Mouse (Mus musculus) erythroblast, adult 5-6 weeks (primary cell): Measurements from ENCODE around the gene Gm49661. TPM values are rescaled to one million over a fixed set of nuclear protein-coding genes. Genes with fewer than 3 reads are reported as not detected.

Experiments used
- ATAC-seq: replicated peaks from 2 replicates; pipeline ENCODE4 v1.8.0; 2016; ENCODE audit warnings: moderate number of reproducible peaks, mild to moderate bottlenecking, moderate TSS enrichment, inconsistent platforms; ENCODE audit not compliant: poor library complexity, low FRiP score, severe bottlenecking
- total RNA-seq, 2 experiments: library from RNA; stranded (forward) in 1 of 2; stranded (reverse) in 1 of 2; fragments of 150-400 nt in 1 of 2; fragments of 200-764, 138-1000 nt in 1 of 2; gene quantifications; 2 replicates each; pipeline versions ENCODE4 v1.2.3 to v1.2.4; 2015 to 2017; ENCODE audit warnings: low replicate concordance in 2 of 2

Gm49661 gene
- total RNA-seq, 2 experiments from 2014 or later: not detected

DNA sequence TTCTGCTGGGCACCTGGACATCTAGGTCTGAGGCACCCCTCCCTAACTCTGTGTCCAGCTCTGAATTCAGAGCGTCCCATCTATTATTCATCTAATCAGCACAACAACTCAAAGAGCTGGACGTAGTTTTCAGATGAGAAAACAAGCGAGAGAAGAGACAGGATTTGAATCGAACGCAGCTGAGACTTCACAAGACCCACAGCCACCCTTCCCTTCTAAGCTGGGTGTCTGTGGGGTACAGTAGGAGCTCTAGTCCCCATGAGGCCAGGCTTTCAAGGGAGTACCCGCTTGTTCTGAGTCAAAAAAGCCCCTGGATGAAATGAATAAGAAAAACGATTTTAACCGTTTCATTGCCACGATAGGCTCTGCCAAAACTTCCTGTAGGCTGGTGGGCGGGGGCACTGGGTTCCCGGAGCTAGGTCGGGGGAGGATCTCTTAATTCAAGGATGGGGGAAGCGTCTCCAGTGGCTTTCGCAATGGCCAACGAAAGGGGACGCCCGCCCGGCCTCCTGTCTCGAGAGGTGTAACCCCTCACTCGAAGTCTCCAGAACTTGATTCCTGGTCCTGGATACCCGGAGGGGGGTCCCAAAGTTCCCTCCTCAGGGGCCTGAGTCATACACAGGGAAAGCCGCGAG, 15.9 kb upstream of the Gm49661 start:
- no peak for ATAC-seq

DNA sequence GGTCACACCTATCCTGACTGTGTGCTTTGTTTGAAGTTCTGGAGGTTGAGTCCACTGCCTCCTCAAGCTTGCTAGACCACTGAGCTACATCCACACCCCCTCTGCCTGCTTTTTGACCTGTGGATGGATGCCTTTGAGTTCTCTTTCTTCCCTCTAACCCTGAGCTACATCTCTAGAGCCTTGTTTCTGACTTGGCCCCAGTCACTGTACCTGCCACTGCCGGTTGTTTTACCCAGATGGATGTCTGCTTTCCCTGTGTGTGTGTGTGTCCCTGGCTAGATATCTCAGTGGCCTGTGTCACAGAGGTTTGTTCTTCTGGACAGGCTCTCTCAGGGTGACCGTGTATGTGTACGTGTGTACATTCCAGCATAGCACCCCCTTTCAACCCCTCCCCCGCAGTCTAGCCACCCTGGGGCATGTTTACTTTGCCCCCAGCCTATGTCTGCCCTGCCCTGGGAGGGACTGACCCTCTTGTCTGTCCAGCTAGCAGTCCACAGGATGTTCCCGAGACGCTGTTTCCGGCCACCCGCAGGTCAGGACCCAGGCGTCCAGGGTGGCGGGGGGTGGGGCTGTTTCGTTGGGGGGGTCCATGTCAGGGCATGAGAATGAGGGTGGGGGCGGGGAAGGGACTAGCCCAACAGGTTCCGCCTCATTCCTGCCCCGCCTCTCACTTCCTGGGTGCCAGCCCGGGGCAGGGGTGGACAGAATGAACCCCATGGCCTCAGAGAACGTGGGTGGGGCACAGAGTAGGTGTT, 15.2 kb upstream of the Gm49661 start:
- ATAC-seq: no peak

DNA sequence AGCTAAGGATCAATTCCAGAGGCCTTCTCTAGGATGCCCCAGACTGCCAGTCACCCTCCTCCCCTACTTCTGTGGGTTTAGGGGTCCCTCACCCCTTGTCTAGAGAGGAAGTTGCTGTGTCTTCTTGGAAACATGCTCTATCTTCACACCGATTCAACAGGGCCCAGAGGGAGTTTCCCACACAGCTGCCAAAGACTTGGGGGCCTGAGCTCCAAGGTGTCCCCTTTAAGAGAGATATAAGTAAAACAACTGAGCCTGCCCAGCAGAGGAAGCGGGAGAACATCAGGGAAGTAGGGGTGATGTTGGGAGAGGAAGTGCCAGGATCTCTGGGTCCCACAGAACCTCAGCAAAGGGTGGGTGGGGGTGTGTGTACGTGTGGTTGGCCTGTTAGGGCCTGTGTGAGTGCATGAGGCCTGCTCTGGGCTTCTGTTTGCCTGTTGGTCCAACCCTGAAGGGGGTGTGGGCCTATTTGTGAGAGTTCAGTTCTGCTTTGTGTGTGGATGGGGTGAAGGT, 13.3 kb upstream of the Gm49661 start:
- ATAC-seq: no peak

DNA sequence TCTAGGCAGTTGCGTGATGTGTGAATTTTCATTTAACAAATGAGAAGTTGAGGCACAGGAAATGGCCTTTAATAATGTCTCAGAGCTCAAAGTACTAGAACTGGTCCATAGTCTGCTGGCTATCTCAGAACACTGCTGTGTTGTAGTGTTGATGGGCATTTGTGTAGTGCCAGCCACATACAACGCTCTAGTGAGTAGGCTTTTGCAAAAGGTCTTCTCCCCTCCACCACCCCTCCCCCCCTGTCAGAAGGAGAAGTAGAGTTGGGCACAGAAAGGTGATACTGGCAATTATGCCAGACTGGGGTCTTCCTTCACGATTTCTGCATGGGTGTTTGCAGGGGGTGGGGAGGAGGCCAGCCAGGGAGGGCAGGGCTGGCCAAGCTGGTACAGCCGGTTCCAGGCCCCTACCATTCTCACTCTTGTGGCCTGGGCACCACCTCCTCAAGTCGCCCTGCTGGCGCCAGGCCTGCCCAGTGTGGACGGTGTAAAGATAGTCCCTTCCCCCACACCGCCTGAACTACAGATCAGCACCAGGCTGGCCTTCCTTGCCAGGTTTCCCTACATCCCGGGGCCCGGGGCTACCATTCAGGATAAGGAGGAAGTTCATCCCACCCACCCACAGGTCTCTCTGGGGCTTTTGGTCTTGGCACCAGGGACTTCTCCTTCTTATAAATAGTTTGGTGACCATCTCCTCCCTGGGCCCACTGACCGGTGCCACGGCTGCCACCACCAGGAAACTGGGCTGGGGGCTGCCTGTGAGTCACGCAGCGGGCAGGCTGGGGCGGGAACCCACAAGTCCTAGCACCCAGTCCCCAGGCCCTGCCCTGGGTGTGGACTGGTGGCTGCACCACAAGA, 12.6 kb upstream of the Gm49661 start:
- ATAC-seq: no peak

DNA sequence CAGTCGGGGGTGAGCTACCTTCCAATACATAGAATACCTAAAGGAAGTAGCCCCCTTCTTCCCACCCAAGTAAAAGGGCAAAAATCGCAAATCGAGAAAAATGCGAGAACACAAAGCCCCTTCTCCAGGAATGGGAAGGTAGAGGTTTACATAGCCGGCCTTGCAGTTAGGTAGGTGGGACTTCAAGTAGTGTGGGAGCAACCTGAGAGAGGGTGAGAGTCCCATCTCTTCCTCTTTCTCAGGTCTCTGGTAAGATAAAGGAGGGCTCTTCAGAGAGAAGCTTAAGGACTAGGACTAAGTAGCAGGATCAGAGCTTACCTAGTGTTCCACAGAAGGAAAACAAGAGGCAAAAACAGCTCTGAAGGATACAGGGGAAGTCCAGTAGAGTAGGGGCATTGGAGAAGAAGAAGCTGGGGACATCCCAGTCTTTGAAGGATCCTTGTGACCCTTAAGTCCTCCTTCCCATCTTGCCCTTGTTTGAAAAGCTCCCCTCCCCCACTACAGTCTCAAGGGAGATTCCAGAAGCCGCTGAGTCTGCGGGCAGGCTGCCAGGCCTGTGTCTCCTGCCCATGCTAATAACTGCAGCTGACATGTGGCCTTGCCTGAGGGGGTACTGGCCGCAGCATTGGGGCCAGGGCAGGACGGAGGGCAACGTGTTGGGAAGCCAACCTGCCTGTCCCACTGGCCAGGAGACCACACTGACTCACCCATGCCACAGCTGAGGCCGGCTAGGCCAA, 11.6 kb upstream of the Gm49661 start:
- ATAC-seq: no peak

DNA sequence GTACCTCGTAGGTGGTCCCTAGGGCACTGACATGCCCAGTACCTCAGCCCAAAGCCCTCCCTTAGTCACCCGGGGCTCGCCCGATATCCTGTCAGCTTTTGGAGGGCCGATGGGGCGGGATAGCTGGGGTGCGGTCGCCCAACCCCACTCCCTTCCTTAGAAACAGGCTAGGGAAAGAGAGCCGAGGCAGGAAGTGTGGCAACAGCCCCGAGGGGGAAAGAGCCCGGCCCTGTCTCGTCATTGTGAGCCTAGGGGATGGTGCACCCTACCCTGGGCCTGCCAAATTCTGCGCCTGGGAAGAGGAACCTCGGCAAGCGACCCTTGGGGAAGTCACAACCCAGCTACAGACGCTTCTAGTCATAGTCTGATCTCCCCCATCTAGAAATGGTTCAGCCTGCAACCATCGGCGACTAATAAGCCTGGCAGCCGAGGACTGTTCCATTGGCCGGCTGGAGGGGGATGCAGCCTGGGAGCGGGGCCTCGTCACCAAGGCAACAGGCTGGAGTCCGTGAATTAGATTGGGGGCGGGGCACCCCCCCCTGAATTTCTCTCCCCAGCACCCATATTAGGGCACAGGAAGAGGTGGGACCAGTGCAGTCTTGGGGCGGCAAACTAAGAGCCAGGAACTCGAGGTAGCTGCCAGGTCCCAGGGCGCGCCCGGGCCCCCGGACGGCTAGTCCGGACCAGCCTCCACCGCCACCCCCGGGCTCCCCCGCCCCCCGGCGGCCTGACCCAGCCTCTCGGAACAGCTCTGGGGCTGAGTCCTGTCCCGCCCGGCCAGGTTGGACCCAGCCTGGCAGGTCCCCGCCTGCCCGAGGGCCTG, 10.6 kb upstream of the Gm49661 start:
- ATAC-seq: peak; percentile 62

DNA sequence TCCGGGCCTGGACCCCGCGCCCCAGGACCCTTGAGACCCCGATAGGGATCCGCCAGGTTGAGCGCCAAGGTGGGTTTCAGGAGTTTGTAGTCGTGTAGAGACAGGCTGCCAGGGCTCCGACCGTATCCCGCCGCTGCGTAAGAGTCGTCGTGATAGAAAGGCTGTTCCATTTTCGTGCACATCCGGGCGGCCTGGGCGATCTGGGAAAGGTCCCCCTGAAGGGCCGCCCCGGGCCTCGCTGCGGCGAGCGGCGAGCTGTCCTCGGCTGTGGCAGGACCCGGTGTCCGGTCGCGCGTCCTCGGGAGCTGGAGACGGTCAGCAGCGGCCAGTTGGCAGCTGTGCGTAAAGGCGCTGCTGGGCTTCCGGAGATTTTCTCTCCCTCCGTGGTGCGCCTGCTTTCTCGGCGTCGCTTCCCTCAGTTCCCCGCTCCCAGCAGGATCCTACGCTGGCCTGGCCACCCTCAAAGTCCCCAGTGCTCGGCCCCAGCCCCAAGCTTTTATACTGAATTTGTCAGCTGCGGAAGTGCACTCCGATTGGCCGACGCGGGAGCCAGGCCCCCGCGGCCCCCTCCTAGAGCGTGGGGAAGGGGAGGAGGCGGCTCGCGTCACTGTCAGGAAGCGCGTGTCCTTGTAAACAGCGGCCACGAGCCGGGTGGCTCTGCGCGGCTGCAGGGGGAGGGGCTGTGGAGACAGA, 9.2 kb upstream of the Gm49661 start, which contains the start of gene Junb:
Gene Junb (minus strand): TSS at position 471 of the 693 bp plus-strand sequence.
- ATAC-seq: no peak

DNA sequence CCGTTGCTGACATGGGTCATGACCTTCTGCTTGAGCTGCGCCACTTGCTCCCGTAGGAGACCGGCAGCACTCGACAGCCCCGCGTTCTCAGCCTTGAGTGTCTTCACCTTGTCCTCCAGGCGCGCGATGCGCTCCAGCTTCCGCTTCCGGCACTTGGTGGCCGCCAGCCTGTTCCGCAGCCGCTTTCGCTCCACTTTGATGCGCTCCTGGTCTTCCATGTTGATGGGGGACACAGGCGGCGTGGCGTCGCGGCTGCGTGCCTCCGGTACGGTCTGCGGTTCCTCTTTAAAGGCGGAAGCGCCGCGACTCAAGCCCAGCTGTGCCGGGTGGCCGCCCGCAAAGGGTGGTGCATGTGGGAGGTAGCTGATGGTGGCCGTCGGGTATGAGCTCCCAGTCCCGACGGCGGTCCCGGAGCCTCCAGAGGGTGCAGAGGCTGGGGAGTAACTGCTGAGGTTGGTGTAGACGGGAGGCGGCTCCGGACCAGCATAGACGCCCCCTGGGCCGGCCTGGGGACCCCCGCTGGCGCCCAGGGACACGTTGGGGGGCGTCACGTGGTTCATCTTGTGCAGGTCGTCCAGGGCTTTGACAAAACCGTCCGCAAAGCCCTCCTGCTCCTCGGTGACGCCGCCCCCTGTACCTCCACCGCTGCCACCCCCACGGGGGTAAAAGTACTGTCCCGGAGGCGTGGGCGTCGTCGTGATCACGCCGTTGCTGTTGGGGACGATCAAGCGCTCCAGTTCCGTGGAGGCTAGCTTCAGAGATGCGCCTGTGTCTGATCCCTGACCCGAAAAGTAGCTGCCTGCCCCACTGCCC, 8.4 kb upstream of the Gm49661 start:
- ATAC-seq: no peak

DNA sequence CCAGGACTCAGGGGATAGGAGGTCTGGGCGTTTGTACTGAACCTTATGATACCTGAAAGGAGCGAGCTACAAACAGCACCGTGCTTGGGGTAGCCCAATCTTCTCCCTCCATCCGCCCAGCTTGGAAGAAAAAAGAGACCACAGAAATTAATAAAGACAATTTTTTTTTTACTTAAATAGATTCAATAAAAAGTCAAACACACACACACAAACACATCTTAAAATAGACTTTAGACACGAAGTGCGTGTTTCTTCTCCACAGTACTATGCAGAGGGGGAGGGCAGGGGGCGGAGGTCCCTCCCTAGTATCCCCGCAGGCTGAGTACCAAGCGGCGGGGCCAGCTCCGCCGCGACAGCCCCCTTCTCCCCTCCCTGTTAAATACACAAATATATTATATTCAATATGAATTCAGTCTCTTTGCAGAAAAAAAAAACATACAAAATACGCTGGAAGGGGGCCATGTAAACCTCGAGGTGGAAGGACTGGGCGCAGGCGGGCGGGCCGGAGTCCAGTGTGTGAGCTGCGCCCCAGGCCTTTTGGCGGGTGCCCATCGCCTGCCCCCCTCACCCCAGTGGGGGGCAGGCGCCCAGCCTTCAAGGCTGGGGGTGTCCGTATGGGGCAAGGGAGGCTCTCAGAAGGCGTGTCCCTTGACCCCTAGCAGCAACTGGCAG, 7.7 kb upstream of the Gm49661 start:
- ATAC-seq: no peak

DNA sequence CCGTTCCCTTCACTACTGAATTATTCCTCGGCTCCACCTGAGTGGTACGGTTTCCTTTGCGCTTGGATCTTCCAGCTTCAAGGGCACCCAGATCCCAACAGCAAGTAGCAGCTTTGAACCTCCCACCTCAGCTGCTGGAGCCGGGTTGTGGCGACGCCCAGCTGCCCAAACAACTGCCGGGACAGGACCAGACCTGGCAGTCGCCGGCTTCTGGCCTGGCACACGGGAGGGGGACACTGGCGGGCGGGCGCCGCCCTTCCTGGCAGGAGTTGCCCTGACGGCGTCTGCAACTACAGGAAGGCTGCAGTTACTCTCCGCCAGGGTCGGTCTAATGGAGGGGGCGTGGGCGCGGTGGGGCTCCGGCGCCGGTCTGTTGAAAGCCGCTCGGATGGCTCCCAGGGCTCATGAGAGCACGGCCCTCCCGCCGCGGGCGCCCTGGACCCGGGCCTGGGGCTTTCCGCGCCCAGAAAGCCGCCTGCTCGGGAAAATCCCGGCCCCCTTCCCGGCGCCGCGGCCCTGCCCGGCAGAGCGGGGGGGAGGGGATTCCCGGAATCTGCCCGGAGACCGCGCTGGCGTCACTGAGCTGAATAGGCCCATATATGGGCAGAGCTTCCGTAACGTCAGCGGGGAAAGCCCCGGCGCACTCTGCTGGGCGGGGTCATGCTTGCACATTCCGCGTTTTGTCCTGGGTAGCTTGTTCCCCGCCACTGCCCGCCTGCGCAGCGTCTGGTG, 7.0 kb upstream of the Gm49661 start:
- ATAC-seq: peak; percentile 61

DNA sequence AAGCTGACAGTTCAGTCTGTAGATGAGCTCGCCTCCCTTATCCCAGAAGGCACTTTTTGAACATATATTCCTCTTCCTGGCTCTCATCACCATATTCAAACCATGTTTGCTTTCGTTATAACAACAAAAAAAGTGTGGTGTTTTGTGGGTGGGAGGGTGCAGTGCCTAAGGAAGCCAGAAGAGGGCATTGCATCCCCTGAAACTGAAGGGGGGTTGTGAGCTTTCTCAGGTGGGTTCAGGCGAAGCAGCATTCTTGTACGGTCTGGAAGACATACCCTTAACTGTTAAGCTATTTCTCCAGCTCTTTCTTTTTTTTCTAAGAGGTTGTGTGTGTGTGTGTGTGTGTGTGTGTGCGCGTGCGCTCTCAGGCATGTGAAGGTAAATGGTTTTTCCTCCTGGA, 6.2 kb upstream of the Gm49661 start:
- no peak for ATAC-seq

DNA sequence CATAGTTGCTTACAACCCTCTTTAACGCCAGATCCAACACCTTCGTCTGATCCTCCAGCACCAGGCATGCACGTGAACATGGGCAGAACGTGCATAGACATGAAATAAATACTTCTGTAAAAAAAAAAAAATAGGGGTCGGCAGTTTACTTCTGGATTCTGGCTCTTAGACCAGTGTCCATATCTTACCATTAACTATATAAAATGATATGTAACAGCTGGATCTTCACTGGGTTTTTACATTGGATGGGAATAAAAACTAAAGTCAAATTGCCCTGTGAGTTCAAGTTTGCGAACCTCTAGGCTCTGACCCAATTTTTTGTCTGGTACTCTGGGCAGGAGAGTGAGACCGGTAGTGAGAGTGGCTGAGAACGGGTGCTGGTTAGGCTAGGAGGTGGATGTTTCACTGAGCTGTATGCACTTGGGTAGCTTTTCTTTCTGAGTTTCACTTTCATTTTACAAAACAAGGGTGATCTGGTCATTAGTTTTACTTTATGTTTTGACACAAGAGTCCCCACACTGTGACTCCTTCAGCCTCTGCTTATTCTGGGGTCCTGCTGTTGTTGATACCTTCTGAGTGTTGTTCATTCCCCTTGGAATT, 5.4 kb upstream of the Gm49661 start:
- ATAC-seq: no peak

DNA sequence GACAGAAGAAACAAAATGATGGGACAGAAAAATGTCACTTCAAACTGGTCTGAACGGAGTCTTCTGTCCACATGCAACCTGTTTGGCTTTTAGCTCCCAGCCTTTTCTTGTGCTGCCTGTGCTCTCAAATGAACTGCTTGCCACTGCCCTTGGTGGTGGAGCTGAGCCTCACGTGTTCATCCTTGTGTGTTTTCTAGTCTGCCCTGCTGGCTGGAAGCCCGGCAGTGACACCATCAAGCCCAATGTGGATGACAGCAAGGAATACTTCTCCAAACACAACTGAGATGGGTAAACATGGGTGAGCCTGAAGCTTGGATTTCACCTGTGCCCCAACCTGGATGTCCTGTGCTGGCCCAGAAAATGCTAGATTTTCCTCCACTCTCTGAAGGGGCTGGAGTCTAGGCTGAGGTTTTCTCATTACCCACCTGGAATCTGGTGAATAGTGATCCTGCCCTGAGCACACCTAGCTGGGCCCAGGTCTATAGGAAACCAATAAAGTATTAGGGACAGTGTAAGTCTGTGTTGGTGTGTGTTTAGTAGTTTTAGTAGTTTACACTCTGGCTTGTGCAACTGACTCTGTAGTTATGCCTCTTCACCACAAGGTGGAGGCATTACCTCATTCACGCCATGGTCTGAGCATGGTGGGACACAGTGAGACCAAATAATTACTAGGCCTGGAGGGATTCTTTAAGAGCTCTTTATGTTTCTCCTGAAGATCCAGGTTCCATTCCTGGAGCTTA, 4.7 kb upstream of the Gm49661 start:
- ATAC-seq: 0 out of 2 replicates have a peak, but pooled peaks have one; percentile 18

DNA sequence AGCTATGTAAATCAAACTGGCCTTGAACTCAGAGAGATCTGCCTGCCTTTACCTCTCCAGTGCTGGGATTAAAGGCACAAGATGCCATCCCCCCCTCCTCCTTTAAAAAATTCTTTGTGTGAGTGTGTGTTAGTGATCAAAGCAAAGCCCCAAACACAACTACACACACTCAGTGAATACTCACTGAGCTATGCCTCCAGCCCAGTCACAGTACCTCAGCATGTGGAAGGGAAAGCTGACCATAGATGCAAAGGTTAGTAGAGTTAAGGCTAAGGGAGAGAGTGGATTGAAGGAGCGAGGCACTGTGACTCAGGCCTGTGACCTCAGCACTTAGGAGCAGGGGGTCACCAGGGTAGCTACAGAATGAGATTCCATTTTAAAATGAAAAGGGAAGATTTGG, 3.8 kb upstream of the Gm49661 start:
- ATAC-seq: no peak

DNA sequence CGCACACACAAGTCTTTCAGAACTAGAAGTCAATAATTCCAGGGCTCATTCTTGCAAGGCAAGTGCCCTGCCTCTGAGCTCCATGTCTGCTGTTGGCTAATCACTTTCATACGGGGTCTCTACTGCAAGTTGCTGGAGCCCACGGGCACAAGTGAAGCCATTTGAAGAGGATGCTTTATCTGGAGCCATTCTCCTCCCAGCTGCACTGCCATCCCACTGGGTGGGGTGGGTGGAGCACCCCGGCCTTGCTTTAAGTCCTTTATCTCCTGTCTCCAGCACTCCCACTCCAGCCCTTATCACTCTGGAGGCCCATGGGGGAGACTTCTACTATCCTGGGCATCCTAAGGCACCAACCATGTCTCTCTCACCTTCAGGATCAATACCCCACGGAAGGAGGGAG, 1.7 kb upstream of the Gm49661 start:
- peak; percentile 60 for ATAC-seq
